Mouse (Mus musculus) frontal cortex, postnatal 14 days (tissue): Measurements from ENCODE around the gene Mthfd2l.

ENCODE experiments used
- DNase-seq, 2 experiments: peaks; one replicate each; pipeline ENCODE4 v3.0.0; 2022; ENCODE audit warnings: low spot score in 2 of 2

Mthfd2l gene

GRCm38 (mm10) chr5:91048397-91048796 lies 117.5 kb downstream of the Mthfd2l start:
- DNase-seq, result no peak
